Mouse (Mus musculus) fibroblast of lung, adult 2 months (primary cell): ENCODE results near the gene Dach1.

ENCODE experiments used
- DNase-seq: peaks from one replicate; pipeline ENCODE4 v3.0.0-alpha.2; 2011; ENCODE audit warnings: low read depth

Gene Dach1

DNA sequence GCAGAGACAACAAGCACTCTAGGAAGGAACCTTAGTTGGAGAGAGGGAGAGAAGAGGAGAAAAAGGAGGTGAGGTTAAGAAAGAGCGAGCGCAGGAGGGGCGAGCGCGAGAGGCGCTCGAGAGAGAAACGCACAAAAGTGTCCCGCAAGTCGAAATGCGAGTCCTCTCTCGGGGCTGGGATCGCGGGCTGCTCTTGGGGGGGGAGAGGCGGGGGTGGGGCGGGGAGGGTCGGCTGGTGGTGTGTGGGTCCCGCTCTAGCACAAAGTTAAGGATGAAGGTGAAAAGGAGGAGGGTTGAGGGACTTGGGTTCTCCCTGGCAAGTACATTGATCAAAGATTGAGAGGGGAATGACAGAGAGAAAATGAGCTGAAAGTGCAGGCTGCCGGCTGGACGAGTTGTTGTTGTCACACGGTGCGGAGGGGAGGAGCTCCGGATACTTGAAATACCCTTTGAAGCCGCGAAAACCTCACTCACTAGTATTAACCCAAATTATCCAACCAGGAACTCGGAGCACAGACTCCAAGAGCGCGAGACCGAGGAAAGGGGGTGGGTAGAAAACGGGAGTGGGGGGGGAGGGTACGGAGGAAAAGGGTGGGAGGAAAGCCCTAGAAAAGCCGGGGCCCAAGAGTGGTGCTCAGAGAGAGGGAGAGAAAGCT, at the start of gene Dach1:
Dach1 (minus strand) TSS at position 345 of the 656 bp plus-strand sequence.
- DNase-seq: no peak

- DNase-seq: no peak
These were observed 30.5 kb upstream of the Dach1 start for GRCm38 (mm10) chr14:98200089-98200488.

DNA sequence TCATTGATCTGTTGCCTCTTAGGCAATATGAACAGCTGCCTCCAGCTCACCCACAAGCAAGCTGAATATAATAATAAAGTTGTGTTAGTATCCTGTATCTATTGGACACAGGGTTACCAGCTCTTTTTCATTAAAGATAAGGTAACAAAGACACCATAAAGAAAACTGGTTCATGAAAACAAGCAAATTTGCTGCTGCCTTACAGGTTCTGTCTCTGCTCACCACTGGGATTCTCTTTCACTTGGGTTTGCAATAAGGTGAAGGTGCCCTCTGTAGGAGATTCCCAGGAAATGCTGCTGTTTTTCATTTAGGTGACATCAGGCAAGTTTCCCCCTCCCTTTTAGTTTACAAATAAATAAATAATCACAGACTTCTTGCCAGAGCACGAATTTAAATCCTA, 12.0 kb upstream of the Dach1 start:
- DNase-seq: peak; percentile 8

DNA sequence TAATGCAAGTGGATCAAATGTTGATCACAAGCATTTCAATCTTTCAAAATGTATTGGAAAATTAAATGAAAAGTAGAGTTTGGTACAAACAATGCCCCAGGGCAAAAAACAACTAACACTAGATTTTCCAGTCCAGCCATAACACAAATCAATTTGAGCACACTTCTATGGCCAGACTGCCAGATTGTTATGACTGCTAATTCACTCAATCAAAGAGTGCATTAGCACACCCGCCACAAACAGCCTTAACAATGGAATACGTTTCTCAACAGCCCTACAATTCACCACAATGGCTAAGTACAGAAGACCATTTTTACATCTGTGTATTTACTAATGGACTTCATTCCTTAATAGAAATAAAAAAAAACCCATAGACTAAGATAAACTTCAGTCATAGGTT, 4.3 kb upstream of the Dach1 start:
- no peak for DNase-seq

GRCm38 (mm10) chr14:98172394-98172905, 2.9 kb upstream of the Dach1 start:
- no peak for DNase-seq

- no peak for DNase-seq
These were observed 2.3 kb upstream of the Dach1 start for GRCm38 (mm10) chr14:98171861-98172260.

GRCm38 (mm10) chr14:98168908-98169401, 610 bp downstream of the Dach1 start:
- DNase-seq: no peak

GRCm38 (mm10) chr14:98168039-98168907, 1.3 kb downstream of the Dach1 start:
- DNase-seq: no peak

DNA sequence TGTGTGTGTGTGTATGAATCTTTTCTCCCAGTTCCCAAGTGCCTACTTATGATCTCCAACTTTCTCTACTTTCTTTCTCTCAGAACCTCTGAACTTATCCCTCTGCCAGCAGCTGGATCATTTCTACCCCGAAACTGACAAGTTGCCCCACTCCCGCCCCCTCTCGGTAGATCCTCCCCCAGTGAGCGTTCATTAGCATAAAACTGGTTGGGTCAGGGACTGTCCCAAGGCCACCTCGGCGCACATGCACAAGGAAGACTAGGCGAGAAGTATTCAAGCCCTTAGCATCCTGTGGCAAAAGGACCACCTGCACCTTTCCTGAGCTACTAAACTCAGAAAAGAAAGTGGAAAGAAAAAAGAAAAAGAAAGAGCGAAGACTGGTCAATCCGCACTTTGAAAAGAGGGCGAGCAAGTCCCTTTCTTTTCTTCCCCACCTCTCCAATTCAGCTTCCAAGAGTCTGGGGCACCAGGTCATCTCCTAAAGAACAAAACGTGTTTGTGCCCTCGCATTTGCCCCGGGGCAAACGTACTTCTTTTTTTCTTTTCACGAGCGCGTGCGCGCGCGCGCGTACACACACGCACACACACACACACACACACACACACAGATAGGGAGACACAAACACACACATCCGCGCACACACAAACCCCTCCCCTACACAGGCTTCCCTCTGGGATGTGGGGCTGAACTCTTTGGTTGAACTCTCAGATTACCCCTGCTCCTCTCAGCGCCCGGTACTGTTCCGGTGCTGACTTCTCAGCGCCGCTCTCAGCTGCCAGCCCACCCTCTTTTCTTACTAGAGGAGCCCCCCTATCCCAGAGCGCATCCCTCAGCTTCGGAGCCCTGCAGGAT, 2.2 kb downstream of the Dach1 start:
- no peak for DNase-seq

DNA sequence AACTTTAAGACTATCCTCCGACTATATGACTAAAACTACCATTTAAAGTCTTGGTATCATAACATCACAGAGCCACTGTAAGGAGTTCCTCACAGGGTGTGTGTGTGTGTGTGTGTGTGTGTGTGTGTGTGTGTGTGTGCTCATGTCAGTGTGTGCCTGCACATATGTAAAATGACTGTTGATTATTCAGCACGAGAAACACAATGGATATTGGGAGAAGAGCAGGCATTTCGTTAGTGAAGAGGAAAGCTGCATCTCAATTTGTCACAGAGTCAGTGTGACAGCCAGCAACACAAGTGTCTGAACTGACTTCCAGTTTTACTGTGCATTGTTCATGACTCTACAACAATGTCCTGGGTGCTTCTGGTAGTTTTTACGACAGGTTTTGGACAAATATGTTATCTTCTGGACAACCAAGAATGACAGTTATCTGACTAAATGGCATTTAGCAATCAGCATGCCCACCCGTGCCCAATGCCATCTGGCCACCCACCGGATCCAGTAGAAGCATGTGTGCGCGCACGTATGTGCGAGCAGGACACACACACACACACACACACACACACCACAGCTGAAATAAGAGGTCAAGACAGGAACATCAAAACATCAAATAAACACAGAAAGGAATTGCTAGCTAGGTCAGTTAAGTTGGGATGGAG, 3.1 kb downstream of the Dach1 start:
- DNase-seq: no peak

DNA sequence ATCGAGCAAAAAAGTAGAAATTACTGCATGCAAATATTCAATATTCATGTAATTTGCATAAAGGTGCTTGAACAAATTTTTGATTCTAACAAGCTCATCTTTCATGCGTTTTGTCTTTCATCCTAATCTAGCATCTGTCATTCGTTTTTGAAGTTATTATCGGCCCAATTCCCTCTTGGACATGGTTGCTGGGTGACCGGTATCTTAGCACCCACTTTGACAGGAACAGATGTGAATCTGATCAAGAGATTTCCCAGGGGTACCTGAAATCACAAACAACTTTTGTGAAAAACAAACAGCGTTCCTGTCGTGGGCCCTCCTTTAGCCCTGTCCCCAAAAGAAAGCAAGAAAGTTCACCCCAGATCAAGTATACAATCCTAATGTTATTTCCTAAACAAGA, 12.8 kb downstream of the Dach1 start:
- no peak for DNase-seq

DNA sequence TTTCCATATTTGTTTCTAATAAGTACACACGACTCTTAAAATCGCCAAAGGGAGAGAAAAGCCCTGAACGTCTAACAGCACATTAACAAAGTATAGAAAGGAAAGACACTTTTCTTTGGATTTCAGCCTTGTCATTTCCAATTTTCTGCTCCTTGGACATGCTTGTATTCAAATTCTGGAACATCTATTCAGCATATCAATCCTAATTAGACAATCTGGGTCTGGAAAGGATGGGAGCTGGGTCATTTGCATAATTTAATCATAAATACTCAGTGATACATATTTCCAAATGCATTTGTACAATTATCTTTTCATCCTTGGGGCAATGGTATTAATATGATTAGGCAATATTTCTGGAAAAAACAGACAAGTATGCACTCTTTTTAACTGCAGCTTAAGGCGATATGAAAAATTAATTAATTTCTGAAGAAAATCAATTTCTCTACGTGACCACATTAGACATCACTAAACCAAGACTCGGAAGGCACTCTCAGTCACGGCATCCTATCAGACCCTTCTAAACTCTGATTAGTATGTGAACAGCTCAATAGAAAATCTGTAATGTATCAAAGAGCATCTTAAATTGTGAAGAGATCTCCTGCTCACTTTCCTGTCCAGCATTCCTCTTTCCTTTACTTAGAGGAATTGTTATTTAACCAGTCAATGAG, 13.7 kb downstream of the Dach1 start:
- no peak for DNase-seq

GRCm38 (mm10) chr14:98154832-98155422, 14.6 kb downstream of the Dach1 start:
- DNase-seq: no peak

DNA sequence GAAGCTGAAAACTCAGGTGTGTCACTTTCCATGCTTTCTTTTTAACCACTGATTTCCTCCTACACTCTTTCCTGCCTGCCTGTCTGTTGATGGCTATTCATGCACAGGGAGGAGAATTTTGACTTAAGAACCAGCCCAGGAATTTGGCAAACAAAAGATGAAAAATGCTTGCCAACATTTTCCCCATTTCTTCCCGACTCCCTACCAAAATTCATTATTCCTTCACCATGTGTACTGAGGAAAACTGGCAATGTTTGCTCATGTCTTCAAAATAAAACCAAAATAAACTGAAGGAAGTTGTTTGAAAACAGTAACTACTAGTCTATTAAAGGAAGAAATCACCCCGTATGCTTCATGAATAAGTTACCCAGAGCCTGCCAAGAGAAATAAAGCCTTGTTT, 27.8 kb downstream of the Dach1 start:
- peak; percentile 0 for DNase-seq

- no peak for DNase-seq
These were observed 30.5 kb downstream of the Dach1 start for GRCm38 (mm10) chr14:98138873-98139665.

- DNase-seq: no peak
These were observed 35.0 kb downstream of the Dach1 start for GRCm38 (mm10) chr14:98134546-98134945.

DNA sequence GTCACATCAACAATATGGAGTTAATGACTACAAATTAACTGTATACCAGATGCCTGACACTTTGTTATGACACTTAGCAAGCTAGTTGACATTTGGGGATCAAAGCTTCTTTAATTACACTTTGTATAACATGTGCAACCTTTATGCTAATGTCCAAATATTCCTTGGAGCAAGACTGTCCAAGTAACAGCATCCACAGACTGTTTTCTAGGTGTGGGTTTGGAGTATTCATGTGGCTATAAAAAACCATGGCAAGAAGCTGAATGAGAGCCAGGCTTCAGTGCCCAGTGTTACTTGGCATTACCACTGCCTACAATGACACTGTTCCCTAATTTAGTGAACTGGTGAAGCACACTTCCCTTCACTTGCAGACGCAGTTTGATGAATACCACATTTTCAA, 46.5 kb downstream of the Dach1 start:
- DNase-seq: no peak

DNA sequence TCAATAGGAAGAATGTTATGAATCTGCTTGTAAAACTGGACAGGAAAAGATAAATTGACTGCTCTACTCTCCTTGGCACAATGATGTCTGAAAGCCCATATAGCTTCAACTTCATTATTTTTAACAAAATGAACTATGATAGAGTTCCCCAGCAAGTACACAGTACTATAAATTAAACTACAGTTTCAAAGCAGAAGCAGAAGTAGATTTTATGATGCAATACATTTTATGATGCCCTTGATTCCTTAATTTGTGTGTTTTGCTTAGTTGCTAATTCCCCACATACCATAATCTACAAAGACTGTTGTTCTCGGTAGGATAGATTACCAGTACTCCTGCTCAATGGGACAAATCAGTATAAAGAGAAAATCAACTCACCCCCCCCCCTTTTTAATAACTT, 52.9 kb downstream of the Dach1 start:
- DNase-seq: no peak

GRCm38 (mm10) chr14:98113106-98113505, 56.5 kb downstream of the Dach1 start:
- no peak for DNase-seq

DNA sequence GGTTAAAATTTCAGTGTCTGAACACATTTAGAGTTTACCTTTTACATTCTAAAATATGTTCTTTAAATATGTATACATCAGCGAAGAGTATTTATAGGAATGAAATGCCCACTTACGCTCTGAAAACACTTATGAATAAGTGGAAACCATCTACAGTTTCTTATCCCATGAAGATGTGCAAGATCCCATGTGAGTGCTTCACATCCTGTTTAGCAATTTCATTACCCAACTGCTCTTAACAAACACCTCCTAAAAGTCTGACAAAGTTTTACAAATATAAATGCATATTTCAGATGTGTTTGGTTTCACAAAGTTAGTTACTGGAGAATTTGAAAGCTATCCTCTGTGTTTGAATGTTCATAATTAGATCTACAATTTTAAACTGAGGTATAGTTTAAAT, 59.6 kb downstream of the Dach1 start:
- no peak for DNase-seq
